Mouse (Mus musculus): ENCODE measurements around the gene Grik4. TPM values are rescaled to one million over a fixed set of nuclear protein-coding genes. Genes with fewer than 3 reads are reported as not detected.
"Not testable (repeated sequence)": the region's sequence is repeated elsewhere in the genome, so short reads cannot be mapped to it uniquely, and the experiment has no call there.

Grik4 gene
- total RNA-seq, 2 experiments from 2014 or later = 1.2 to 1.4 TPM

- no peak for DNase-seq
Observed at GRCm38 (mm10) chr9:42797276-42797675, 147.0 kb downstream of the Grik4 start.

DNA sequence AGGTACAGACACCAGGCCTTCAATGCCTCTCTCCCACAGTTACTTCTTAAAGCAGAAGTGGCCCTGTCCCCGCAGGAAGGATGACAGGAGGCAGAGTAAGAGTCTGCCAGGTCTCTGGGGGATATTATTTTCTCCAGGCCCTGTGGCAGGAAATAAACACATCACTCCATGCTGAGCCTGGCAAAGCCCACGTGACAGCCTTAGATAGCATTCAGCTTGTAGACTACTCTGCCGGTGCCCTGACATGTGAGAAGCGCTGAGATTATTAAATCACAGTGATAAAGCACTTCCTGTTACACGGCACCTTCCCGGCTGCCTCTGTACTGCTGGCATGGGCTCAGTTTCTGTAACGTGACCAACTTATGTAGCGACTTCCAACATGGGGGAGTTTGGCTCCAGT is 148.4 kb downstream of the Grik4 start:
- DNase-seq = peak; percentile 12 to 15

DNA sequence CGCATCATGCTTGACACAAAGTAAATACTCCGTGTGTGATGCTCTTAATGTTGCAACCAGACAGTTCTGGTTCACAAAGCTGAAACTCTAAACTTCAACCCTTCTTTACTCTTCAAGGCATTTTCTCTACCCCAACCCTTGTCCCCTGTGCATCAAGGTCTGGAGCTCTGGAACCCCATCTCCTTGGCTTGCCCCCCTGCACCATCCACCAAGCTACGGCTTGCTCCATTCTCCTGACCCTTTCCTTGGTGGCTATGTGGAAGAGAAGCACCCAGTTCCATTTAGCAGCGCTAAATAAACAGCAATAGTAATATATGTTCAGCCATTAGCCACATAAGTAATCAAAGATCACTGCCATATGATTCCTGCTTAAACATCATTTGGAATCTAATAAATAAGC is 150.3 kb downstream of the Grik4 start:
- no peak for DNase-seq

DNA sequence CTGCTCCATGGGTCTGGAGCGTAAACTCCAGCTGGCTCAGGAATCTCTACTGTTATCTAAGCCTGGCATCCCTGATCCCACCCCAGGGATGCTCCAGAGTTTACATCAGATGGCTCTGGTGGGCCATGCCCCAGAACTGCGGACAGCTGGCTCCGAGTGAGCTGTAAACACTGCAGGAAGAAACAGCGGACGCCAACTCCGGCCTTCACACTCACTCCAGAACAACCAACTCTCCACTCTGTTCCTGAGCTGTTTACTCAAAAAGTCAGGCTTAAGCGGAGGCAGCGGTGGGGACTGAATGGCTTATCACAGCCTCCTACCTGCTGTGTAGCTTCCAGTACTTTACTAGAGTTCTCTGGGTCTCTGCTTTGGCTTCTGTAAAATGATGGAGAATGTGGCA is 150.7 kb downstream of the Grik4 start:
- no peak for DNase-seq

DNA sequence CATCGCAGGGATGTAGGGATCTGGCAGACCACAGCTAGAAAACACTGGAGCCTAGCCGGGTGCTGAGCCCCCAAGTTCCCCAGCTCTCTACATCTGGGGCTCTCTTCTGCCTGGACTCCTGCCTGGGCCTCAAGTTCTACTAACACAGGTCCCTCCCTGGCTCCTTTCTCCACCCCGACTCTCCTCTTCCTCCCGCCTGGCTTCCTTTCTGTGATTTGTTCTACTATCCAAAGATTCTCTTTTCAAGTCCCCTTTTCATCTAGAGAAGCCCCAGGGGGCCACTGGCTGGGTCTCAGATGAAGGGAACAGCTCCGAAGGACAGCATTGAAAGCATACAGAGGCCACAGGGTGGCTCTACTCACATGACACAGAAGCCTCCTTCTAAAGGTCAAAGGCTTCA is 151.9 kb downstream of the Grik4 start:
- DNase-seq = no peak

GRCm38 (mm10) chr9:42791779-42792178 is 152.5 kb downstream of the Grik4 start:
- no peak for DNase-seq

GRCm38 (mm10) chr9:42791346-42791745 is 152.9 kb downstream of the Grik4 start:
- DNase-seq = no peak

DNA sequence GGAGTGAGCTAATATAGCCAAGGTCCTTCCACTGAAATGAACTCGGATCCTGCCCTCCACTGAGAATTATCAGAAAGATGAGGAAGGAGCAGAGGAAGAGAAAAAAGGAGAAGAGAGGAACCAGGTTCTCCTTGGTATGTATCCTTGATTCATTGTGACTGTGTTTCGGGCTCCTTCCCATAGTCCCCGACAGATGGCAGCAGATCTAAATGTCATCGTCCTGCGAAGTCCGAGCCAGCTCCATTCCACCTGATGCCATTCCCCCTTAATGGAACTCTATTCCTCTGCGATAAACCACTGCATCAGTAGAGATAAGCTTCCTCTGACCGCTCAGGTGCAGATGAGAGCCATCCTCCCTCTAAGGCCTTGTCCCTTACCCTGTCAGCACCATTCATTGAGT is 155.8 kb downstream of the Grik4 start:
- peak; percentile 48 to 71 for DNase-seq

- no peak for DNase-seq
Observed at GRCm38 (mm10) chr9:42786882-42787281, 157.4 kb downstream of the Grik4 start.

- no peak for DNase-seq
Observed at GRCm38 (mm10) chr9:42786286-42786685, 158.0 kb downstream of the Grik4 start.

- DNase-seq = no peak
Observed at GRCm38 (mm10) chr9:42785173-42785830, 159.0 kb downstream of the Grik4 start.

DNA sequence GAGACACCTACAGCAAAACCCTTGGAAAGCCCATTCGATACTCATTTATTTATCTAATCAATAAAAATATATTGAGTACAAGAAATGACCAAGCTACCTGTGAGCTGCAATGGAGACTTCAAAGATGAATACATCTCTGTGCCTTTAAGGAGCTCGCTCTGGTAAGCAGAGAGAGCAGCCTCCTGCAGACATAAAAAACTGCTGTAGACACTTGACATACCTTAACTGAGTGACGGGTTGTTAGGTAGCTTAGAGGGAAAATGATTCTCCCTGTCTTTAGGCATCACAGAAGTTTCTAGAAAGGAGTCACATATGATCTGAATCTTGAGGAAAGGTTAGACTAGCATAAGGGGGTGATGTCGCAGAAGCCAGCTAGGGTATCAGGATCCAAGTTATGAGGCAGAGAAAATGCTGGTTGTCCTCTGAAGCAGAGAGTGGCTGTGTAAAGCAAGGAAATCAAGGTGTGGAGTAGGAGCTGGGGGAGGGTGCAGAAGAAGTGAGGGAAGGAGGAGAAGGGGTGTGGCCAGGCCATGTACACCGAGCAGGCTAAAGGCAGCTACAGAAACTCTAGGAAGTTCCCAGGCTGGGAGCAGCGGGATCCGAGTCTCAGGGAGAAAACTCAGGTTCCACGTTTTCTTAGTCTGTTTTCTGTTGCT is 160.9 kb downstream of the Grik4 start:
- no peak for DNase-seq

- DNase-seq = not testable (repeated sequence)
Observed at GRCm38 (mm10) chr9:42778471-42779263, 165.6 kb downstream of the Grik4 start.

DNA sequence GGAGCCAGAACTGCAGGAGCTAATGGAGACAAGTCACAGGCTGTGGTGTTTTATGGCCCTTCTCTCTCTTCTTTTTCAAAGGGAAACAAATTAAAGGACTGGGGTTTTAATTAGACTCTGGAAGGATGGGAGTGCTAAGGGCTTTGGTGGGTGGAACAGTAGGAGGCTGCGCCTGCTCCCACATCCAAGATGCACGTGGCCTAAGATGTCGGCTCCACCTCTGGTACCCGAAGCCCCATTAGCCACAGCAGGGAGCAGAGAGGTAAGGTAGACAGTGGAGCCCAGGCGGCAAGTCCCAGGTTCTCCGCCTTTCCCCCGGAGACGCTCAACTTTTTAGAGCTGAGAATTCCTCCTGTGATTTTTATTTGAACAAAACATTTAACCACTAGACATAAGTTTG is 166.4 kb downstream of the Grik4 start:
- DNase-seq = no peak

- DNase-seq = no peak
Observed at GRCm38 (mm10) chr9:42776804-42777203, 167.5 kb downstream of the Grik4 start.

DNA sequence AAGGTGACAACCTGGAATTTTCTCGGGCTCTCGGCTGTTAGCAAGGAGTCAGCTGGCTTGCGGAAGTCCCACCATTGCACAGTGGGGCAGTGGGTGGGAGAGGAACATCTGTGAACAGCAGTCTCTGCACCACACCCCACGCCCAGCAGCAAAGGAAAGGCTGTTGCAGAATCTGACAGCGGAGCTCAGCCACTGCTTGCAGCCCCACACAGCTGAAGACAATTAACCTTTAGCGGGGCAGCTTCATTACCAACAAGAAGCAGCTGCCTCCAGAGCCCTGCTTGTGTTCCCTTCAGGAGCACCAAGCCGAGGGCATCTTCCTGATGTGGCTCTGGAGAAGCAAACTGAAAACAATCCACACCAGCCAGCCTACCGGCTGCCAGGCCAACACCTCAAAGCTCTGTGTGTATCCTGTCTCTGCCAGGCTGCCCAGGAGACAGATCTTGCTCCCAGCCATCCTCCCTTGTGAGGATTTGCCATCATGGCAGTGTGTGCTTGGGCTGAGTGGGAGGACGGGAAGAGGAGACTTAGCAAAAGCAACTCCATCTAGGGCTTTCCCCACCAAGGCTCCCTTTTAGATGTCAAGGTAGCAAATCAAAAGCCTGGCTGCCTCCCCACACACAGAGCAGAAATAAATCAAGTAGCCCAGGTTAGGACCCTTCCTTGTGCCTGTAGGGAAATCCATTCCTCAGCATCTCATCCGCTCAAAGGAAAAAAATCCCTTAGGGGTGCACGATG is 179.3 kb downstream of the Grik4 start:
- no peak for DNase-seq

- no peak for DNase-seq
Observed at GRCm38 (mm10) chr9:42758682-42759205, 185.5 kb downstream of the Grik4 start.

GRCm38 (mm10) chr9:42757012-42757640 is 187.2 kb downstream of the Grik4 start:
- peak in 1 of 2 experiments; percentile 31 for DNase-seq

DNA sequence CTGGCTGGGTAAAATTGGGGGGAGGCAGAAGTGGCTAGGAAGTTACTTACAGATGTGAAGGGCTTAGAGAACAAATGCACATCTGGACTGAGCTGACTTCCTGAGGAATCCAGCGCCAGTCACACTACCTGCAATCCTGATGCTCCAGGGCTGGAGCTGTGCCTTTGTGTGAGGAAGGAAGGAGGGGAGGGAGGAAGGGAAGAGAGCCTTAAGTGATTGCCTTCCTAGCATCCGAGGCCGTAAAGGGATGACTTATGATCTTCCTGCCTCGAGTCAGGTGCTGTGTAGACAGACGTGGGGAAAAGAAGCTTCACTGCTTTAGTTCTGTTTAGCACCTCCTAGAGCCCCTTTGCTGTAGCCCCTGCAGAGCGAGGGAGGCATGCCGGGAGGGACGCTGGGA is 189.6 kb downstream of the Grik4 start:
- no peak for DNase-seq

DNA sequence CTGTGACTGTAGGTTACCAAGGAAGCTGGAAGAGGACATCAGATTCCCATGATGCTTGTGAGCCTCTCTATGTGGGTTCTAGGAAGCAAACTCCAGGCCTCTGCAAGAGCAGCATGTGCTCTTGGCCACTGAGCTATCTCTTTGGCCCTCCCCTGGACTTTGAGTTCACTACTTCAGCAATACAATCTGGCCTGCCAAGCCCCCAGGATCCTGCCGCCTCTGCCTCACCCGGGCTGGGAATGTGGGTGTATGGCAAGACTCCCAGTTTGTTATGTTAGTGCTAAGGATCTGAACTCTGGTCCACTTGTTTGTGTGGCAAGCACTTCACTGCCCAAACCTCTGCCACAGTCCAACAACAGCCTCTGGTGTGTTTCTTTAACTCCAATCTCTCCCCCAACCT is 193.1 kb downstream of the Grik4 start:
- peak in 1 of 2 experiments; percentile 9 for DNase-seq

- peak; percentile 25 to 58 for DNase-seq
Observed at GRCm38 (mm10) chr9:42750176-42750575, 194.1 kb downstream of the Grik4 start.

DNA sequence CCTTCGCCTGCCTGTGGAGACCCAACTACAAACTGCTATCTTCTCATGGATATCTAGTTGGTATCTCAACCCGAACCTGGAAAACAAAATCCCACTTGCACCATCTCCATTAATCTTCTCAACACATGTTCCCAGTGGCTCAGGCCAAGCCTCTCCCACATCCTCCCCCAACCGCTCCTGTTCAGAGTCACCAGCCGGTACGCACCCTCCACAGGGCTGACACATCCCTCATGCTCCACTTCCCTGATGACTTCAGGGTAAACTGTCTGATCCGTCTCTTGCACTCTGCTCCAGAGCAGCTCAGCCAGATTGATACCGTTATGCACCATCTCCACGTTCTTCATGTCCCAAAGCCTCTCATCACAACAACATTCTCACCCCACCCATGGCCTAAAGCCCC is 198.3 kb downstream of the Grik4 start:
- no peak for DNase-seq
